Mouse (Mus musculus): Measurements from ENCODE around the gene Aif1l. TPM values are rescaled to one million over a fixed set of nuclear protein-coding genes. Genes with fewer than 3 reads are reported as not detected.

Aif1l gene
- 2.1 and 9.8 TPM in 2 replicates for polyA plus RNA-seq (2012; rRNA removed)

DNA sequence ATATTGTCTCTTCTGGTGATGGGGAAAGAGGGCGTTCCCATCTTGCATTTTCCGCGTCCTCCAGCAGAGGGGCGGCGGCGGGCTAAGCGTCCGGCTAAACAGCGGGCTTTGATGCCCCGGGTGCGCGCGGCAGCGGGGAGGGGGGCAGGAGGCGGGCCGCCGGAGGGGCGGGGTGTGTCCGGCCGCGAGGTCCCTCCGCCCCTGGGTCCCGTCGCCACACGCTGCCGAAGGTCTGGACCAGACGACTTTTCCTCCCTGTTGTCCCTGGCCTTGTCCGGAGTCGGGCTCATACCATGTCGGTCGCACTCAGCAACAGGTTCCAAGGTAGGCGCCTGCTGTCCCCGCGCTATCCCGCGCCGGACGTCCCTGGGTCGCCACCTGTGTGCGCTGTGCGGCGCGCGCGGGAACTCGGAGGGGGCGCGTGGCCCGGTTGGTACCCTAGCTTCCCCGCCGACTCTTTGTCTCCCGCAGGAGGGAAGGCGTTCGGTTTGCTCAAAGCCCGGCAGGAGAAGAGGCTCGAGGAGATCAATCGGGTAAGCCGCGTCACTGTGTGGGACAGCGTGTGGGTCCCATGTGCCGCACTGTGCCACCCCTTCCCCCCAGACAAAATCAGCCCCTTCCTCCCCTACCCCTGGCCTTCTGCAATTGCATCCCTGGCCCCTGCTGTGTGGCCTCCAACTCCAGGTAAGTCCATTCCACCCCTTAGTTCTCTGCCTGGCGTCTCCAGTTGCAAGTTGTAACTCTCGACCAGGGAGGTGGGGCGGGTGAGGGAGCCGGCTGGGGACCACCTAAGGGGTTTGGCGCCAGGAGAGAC is at the start of gene Aif1l:
Aif1l (plus strand) TSS at position 82 of the 814 bp plus-strand sequence.

DNA sequence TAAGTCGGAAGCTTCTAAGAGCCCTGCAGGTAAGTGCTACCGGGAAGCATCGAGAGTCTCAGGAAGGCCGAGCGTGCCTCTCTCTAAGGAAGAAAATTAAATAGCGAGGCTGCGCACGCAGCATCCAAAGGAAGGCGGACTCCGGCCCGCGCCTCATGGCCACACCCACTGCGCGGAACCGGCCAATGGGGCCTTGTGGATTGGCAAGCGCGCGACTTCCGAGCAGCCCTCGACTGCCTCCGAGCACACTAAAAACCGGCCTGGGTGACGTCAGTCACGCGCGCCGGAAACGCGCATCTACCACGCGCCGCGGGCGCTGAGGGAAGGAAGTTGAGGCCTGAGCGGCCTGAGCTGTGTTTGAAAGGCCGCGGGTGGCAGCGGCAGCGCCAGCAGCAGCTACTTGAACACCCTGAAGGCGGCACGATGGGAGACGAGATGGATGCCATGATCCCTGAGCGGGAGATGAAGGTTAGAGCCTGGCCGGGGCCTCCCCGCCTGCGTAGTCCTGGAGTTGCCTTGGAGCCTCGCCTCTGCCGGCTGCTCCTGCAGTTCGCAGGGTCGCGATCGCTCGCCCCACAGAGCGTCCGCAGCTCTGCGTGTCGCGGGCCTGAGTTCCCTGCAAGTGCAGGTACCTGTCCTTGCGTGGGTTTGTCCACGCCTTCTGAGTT is 24.3 kb downstream of the Aif1l start, which contains the start of gene Nup214:
Nup214 (plus strand) TSS at position 296 of the 668 bp plus-strand sequence.

Other genes starting within 250 kb of the Aif1l start
- gene Qrfp, start 139.6 kb upstream of the Aif1l start, polyA plus RNA-seq (2012; rRNA removed), result not detected in 2 replicates
- 0.05 and 0.11 TPM in 2 replicates for gene Fibcd1, start 104.1 kb upstream of the Aif1l start, polyA plus RNA-seq (2012; rRNA removed)
- 0.86 and 1.4 TPM in 2 replicates for gene Lamc3, start 62.8 kb upstream of the Aif1l start, polyA plus RNA-seq (2012; rRNA removed)
- 18.2 and 19.7 TPM in 2 replicates for gene Nup214, start 24.3 kb downstream of the Aif1l start, polyA plus RNA-seq (2012; rRNA removed)
- 0.41 and 0.57 TPM in 2 replicates for gene Fam78a, start 134.7 kb downstream of the Aif1l start, polyA plus RNA-seq (2012; rRNA removed)
- gene Plpp7, start 145.4 kb downstream of the Aif1l start, polyA plus RNA-seq (2012; rRNA removed), result 3.8 and 5.5 TPM in 2 replicates
- gene Prrc2b, start 200.9 kb downstream of the Aif1l start, polyA plus RNA-seq (2012; rRNA removed), result 16.4 and 19.9 TPM in 2 replicates

All from stomach, adult 2 months (tissue).